Mouse (Mus musculus) subcutaneous adipose tissue, adult 2 months (tissue): Measurements from ENCODE around the gene Nudt15. TPM values are rescaled to one million over a fixed set of nuclear protein-coding genes. Genes with fewer than 3 reads are reported as not detected.

Experiments used
- polyA plus RNA-seq: library from polyadenylated mRNA; depleted of rRNA; stranded (reverse); fragments of >200 nt; gene quantifications from 2 replicates; pipeline ENCODE4 v1.2.3, GENCODE M21; 2012; ENCODE audit warnings: low replicate concordance; rRNA removed

Nudt15 gene
- polyA plus RNA-seq = 2.4 and 2.9 TPM in 2 replicates

GRCm38 (mm10) chr14:73548051-73548450 lies at the start of gene Nudt15:
Gene Nudt15 (minus strand): TSS chr14:73548242.

GRCm38 (mm10) chr14:73524766-73525448 lies 23.1 kb downstream of the Nudt15 start, which contains the start of gene Sucla2:
Gene Sucla2 (plus strand): TSS chr14:73525319.

GRCm38 (mm10) chr14:73509765-73510423 lies 38.1 kb downstream of the Nudt15 start, which contains the start of gene Med4:
Gene Med4 (plus strand): TSS chr14:73510025.

Other genes starting within 250 kb of the Nudt15 start
- gene Rb1, start 222.4 kb downstream of the Nudt15 start, polyA plus RNA-seq = 7.8 and 14.2 TPM in 2 replicates
- gene Itm2b, start 163.0 kb downstream of the Nudt15 start, polyA plus RNA-seq = 1,629 and 2,375 TPM in 2 replicates
- gene Med4, start 38.2 kb downstream of the Nudt15 start, polyA plus RNA-seq = 15.6 and 16.1 TPM in 2 replicates
- gene Sucla2, start 22.9 kb downstream of the Nudt15 start, polyA plus RNA-seq = 22.9 and 41.3 TPM in 2 replicates
- not detected in 2 replicates for gene Gm21750, start 113.0 kb upstream of the Nudt15 start, polyA plus RNA-seq